Mouse (Mus musculus) inflammation-experienced regulatory T-cells, adult 16 weeks (primary cell): ENCODE results near the gene Tm4sf20. TPM values are rescaled to one million over a fixed set of nuclear protein-coding genes. Genes with fewer than 3 reads are reported as not detected.

Source experiments
- polyA plus RNA-seq: library from polyadenylated mRNA; unstranded; fragments of 100-300 nt; shearing (Covaris generic); gene quantifications from one replicate; pipeline ENCODE4 v1.2.1, GENCODE M21; 2017

Gene Tm4sf20
- polyA plus RNA-seq = 0.32 TPM

GRCm38 (mm10) chr1:82768269-82768668, at the start of gene Tm4sf20:
TSS of gene Tm4sf20 (minus strand) at chr1:82768461.

GRCm38 (mm10) chr1:82771022-82771586, 2.8 kb upstream of the Tm4sf20 start, which contains the start of gene Gm47791:
TSS of gene Gm47791 (minus strand) at chr1:82771243.

GRCm38 (mm10) chr1:82724339-82725025, 43.8 kb downstream of the Tm4sf20 start, which contains the start of gene Mff:
TSS of gene Mff (plus strand) at chr1:82724890.

Other genes starting within 250 kb of the Tm4sf20 start
- 0.04 TPM for gene Col4a4, start 181.6 kb downstream of the Tm4sf20 start, polyA plus RNA-seq
- 0.10 TPM for gene Col4a3, start 181.5 kb downstream of the Tm4sf20 start, polyA plus RNA-seq
- gene Mff, start 43.6 kb downstream of the Tm4sf20 start, polyA plus RNA-seq = 120 TPM
- not detected for gene Gm47791, start 2.8 kb upstream of the Tm4sf20 start, polyA plus RNA-seq
- gene Agfg1, start 71.0 kb upstream of the Tm4sf20 start, polyA plus RNA-seq = 26.3 TPM
- gene A030005L19Rik, start 144.9 kb upstream of the Tm4sf20 start, polyA plus RNA-seq = 0.37 TPM
- gene A030014E15Rik, start 156.5 kb upstream of the Tm4sf20 start, polyA plus RNA-seq = not detected
- gene Gm6217, start 162.9 kb upstream of the Tm4sf20 start, polyA plus RNA-seq = not detected
- not detected for gene A030003K21Rik, start 174.9 kb upstream of the Tm4sf20 start, polyA plus RNA-seq
- not detected for gene Gm7544, start 187.6 kb upstream of the Tm4sf20 start, polyA plus RNA-seq
- not detected for gene Gm47955, start 191.8 kb upstream of the Tm4sf20 start, polyA plus RNA-seq
- gene Gm47959, start 232.1 kb upstream of the Tm4sf20 start, polyA plus RNA-seq = not detected